Mouse (Mus musculus) right cerebral cortex, adult 2 months (tissue): ENCODE results near the gene Tet3.
A peak's percentile ranks its signal among the peaks of the same experiment; 100 is the strongest.

Experiments used
- DNase-seq, 2 experiments: peaks; one replicate each; pipeline ENCODE4 v3.0.0; 2021 to 2022; ENCODE audit warnings: low spot score in 2 of 2

The Tet3 gene

DNA sequence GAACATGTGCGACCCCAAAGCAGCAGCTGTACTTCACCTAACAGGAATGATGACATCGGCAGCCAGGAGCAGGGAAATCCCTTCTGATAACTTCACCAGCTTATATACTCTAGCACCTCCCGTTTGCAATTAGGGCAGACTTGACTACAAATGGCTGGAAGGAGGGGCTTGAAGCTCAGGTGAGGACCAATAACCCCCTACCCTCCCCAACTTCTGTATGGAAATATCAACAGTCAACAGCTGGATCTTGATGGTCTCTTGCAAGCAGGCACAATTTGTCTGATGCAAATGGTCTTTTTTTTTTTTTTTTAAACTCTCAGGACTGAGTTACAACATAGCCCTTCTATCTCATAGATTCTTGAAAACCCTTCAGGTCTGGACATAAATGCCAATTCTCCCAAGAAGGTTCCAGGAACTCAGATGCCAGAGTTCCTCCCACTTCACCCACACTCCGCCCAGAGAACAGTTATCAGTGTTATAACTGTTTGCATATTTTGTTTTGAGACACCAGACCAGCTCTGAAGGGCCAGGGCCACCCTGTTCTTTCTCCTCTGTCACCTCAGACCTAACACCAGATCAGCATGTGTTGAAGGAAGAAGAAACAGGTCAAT, at the start of gene Tet3:
Gene Tet3 (minus strand): TSS at position 51 of the 611 bp plus-strand sequence.
- no peak for DNase-seq

DNA sequence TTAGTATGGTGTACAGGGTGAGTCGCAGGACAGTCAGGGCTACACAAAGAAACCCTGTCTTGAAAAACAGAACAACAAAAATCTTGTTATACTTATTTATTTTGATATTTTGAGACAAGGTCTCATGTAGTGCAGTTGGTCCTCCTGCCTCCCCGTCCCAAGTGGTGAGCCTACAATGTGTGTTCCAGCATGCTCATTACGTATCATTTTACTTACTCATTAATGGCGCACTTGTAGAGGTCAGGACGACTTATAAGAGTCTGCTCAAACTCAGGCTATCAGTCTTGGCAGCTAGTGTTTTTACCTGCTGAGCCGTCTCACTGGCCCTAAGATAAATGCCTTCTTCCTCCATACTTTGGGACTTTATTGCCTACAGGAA, 48.3 kb upstream of the Tet3 start:
- no peak for DNase-seq

DNA sequence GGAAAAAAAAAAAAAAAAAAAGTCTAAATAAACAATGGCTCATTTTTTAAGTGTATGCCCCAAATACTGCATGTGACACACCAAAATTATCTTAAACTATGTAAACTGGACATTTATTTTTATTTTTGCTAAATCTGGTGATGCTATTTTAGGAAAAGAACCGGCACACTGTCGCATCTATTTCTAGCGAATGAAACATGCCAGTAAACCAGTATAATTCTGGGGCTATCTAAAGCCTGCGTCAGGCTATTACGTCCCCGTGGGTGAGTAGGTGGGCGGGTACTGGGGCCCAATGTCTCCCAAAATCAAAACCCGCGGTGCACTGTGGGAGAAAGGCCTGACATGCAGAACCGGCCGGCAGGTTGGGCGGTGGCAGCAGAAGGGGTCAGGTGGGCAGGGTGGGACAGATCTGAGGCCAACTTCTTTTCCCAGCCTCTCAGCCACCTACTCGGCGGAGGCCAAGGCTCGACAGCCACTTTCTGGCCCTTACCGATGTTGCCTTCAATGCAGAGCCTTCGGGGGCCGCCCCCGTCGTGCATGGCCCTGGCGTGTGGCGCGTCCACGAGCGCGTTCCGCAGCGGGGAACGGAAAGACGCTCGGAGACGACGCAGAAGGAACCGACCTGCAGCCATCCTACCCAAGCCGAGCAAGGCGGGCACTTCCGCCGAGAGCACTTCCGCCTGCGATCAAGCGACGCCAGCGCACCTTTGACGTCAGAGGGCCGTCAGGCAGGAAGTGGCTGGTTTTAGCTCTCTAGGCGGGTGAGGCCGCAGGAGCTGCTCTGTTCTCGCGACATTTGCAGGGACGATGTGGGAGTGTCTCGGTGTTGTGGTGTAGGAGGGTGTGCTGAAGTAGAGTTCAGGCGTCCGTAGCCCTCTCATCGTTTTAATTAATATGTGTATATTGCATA, 47.6 kb upstream of the Tet3 start, which contains the start of gene Dguok:
Gene Dguok (minus strand): TSS at position 712 of the 910 bp plus-strand sequence.
- DNase-seq: peak; percentile 97 to 98

DNA sequence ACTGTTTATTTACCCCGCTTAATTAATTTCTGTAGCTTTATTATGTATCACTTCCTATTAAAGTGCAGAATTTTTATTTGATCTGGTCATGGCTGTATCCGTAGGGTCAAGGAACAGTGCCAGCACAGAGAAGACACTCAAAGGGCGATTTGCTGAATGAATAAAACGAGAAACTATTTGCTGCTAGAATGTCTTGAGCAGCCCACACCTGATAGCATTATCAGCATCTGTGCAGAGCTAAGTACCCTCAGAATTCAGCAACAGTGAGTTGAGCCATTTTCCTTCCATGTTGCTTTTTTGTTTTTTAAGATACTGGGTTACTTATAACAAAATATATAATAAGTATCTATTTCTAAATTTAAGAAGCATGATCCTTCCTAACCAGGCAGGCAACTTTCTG, 46.7 kb upstream of the Tet3 start:
- DNase-seq: no peak

DNA sequence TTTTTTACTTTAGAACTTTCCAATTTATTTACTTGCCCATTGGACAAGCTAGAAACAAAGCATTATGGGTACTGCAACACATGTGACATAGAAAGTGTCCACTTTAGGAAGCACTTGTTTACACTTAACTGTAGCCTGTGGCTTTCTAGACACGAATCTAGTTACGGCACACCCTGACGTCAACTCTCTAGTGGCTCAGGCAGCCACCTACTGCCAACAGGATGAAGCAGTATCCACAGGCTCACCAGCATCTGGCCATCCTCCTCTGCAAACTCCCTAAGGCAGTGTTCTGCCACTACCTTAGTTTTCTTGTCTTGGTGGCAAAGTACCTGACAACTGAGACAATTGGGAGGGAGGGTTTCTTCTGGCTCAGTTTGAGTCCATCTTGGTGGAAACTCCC, 44.5 kb upstream of the Tet3 start:
- no peak for DNase-seq

DNA sequence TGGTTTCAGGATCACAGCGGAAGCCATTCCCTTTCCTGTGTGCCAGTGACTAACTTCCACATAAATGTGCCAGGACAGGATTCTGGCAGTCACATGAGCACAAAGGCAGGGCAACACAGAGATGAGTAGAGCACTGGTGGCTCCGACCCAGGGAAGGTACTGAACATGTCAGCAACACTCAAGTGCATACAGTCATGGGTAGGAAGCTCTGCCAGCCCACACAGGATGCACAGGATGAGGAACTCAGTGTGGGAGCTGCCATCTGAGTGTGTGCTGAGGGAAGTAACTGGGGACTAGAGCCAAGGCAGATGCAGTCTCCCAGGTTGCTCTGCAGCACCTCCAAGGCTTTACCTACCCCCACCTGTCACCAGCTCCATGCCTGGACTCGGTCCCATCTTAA, 43.8 kb upstream of the Tet3 start:
- peak; percentile 43 to 67 for DNase-seq

DNA sequence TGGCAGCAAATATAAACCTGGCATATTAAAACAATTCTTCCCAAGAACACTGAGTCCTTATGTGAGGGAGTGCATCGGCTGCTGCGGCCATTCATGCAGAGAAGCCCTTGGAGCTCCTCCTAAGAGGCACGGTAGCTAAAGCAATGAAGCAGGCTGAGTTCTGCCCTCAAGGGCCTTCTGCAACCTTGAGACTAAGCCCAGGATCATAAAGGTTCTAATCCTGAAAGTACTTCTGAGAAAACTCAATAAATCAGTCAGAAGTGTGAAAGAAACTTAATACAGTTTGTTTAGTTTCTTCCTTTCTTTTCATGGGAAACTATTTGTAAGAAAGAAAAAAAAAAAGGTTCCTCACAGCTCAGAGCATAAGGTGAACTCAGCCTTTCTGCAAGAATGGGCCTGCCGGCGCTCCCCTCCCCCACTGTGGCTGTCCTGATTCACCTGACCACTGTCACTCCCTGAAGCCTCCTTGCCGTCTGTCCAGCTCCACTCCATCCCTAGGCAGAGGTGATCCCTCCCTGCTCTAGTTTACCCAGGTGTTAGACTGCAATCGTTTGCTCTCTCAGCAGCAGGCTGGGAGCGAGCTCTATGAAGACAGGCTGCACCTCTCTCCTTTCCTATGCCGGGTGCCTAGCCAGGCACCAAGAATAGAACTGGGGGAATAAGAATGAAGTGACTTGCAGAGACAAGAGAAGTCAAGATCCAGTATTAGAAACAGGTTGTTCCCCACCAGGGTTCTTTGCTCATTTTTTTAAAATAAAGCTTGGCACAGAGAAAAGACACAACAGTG, 42.8 kb upstream of the Tet3 start:
- no peak for DNase-seq

DNA sequence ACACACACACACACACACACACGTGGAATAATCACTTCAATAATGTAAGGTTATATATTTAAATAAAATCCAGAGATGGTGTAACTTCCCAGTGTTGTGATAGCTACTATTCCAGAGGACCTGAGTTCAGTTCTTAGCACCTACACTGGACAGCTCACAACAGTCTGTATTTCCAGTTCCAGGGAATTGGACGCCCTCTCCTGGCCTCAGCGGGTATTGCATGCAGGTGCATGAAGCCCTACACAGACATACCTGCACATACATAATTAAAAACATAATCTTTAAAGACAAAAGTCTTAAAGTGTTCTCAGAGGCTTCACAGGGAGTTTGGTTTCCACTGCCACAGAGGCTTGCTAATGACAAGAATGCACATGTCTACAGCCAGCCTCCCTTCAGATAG, 41.6 kb upstream of the Tet3 start:
- DNase-seq: no peak

DNA sequence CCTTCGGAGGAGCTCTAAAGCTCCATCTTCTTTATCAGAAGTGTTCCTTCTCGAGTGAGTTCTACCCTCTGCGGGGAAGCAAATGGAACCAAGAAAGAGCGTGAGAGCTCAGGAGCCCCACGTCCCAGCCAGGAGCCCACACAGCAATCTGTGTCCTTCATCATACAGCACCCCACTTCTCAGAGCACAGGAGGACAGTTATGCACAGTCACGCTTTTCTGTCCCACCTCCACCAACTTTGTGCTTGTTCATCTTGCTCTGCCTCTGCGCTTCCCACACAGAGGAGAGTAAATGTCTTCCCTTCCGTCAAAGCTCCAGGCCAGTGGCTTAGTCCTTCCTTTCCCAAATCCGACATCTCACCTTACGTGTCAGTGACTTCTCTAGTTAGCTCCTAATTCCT, 40.2 kb upstream of the Tet3 start:
- peak in 1 of 2 experiments; percentile 53 for DNase-seq

DNA sequence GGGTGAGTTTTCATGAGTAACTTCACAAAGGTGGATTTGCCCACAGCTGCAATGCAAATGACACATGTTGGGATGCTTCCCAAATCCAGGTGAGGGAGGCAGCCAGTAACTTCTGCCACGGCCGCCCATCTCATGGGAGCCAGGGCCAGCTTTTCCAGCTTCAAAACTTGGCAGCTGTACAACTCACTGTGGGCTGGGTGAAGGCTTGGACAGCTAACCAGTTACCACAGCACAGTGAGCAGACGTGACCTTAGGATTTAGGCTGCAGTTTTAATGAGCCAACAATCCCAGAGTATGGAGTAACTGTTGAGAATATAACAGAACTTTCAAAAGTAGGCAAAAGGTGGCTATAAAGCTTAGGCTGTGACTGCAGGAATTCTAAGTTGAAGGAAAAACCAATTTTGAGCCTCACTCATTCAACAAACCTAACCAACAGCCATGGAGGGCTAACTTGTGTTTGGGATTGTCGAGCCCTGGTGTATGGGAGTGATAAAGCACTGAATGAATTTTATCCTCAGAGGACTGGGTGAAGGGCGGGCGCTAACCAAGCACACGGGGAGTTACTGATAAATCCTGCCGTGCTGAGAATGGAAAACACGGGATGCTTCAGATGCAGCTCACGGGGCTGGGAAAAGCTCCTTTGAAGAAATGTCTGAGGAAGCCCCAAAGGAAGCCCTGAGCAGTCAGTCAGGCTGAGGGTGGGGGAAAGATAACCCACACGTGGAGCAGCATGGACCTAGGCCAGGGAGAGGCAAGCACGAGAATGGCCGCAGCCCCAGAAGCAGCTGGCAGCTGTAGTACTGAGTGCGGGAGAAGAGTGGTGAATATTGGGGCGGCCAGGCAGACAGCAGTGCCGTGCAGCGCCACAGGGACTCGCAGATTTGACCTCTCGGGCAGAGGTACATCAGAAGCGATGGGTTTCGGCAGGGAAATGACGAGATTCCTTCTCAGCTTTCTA, 38.1 kb upstream of the Tet3 start:
- DNase-seq: no peak

DNA sequence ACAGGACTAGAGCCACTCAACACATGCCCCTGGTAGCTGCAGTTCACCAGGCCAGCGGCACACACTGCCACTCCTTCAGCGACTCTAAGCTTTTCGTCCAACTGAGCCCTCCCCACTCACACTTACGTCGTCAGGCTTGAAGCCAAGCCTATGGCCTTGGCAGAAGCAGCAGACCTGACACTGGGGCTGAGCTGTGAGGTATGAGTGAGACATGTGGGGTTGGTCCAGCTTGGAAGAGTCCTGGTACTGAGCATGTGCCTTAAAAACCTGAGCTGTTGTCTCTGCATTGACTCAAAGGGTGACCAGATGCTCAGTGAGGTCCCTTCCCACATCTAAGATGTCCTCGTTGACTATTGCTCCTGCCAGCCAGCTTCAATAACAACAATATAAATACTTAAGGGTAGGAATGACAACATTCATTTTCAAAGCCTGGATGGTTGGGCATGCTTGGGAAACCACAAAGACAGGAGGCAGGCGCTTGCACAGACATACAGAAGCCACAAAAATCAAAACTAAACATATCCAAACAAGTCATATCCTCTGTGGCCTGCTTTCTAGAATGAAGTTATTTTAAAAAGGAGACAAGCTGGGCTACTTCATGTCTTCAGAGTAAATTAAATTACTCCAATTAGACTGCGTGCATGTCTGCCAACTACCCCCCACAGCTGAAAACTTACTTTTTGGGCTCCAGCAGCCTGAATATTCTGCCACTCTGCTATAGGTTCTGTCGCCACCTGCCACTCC, 37.3 kb upstream of the Tet3 start:
- DNase-seq: no peak

DNA sequence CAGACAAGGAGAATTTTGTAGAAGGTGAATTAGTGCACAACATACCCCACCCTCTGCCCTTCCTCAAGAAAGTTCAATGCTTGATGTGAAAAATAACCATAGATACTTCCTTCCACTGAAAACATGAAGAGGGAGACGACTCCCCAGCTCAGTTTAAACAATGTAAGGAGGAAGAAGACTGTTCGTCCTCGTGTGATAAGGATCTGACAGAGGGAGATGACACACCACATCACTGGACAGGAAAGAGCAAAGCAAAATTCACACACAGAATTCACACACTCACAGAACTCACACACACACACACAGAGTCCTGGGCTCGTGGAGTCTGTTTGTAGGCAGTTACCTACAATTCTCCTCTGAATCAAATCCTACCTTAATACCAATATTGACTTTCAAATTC, 31.7 kb upstream of the Tet3 start:
- DNase-seq: no peak

DNA sequence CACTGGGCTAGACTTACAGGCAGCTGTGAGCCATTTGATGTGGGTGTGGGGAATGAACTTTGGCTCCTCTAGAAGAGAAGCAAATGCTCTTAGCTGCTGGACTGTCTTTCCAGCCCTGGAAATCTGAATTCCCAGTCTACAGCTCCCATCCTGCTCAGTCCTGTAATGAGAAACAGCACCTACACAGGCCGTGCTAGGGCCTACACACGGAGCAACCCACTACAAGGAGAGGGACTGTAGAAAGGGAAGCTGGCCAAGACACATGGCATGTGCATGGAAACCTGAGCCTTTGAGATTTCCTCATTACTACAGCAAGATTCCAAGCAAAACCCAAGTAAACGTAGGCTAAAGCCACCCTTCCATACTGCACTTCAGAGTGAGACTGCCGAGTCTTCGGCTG, 29.3 kb upstream of the Tet3 start:
- no peak for DNase-seq

DNA sequence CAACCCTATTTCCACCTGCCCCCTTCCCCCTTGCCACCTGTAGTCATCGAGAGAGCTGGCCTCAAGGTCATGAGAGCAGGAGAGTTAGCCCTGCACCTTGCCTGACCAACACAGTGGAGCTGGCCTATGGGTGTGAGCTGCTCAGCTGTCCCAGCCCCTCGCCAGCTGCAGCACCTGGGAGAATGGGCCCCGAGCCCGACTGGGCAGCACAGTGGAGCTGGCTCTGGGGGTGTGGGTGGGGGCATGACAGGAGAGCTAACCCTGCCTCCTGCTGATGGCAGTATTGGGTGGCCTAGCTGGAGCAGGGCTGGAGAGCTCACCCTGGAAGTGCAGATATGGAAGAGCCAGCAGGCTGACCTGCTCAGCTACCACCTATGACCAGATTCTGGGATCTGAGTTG, 28.4 kb upstream of the Tet3 start:
- no peak for DNase-seq

DNA sequence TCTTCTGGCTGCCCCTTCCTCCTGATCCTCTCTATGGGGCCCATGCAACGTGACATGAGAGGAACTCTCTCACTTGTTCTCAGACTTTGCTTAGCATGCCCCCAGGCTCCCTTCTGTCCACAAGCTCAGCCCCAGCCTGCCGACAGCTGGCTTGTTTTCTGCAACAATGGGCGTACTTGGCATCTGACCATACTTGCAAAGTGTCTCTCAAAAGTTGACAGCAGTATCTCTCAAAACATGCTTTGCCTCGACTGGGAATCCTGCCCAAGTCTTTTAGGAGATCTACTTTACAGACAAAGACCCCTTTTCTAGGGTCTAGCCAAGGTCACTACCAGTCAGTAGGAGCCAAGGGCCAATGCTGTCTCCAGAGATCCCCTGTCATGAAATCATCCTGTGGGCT, 27.0 kb upstream of the Tet3 start:
- no peak for DNase-seq

DNA sequence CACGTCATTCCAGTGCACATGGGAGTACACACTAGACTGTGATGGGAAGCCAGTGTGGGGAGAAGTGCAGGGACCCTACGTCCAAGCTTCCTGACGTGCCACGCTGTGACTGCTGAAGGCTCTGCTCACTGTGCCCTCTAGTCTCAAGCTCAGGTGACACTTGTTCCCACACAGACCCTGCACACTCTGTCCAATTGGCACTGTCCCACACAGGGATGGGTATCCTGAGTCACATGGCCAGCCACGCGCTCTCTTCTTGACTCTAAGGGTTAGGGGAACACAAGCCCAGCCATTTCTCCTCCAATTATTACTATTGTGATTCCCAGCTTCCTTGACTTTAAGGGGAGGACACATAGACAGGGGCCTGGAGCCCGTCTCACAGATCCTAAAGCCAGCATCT, 24.9 kb upstream of the Tet3 start:
- no peak for DNase-seq

DNA sequence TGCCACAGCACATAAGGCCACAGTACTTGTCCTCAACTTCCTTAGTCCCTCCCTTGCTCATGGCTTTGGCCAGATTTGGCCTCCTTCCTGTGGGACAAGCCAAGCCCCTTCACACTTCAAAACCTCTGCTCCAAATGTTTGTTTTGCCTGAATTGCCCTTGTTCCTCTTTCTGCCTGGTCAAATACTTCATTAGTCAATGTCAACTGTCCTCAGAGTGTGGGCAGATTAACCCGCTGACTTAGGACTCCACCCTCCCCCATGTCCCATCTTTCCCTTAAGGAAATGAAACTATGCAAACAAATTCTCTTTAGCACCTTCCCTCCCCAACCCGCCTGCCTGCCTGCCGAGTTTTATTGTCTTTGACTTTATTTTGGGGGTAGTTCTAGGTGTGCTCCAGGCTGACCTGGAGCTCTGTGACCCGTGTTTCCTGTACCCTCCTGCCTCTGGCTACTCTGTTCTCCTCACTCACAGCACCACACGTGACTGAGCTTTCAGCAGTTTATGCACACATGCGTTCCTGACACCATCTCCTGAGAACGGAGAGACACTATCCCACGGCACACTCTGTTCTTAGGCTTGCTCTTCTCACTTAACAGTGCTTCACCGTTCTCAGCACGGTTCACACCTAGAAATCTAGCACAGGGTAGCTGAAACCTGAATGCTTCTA, 23.7 kb upstream of the Tet3 start:
- no peak for DNase-seq

DNA sequence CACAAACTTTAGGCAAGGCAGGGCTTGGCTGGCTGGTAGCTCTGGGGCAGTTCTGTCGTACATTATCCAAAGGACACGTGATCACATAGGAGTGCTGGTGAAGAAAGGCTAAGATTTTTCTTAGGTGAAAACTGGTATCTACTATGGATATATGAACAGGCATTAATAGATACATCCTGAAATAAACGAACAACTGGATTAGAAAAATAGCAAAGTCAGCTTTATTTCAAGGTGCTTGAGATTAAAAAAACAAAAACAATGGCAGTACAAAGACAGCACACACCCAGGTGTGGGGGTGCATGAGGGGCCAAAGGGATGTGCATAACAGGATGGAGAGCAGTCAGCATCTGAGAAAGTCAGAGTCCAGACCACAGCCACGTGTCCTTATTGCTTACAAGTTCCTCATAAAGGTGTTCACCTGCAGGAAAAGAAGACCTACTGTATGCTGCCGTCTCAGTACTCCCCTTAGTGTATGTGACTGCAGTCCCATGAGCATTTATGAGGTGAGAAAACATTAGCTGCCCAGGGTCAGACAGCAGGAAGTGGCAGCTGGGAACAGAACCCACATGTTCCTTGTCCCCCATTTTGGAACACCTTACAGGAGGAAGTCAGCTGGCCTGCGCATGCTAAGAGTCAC, 21.3 kb upstream of the Tet3 start:
- no peak for DNase-seq

DNA sequence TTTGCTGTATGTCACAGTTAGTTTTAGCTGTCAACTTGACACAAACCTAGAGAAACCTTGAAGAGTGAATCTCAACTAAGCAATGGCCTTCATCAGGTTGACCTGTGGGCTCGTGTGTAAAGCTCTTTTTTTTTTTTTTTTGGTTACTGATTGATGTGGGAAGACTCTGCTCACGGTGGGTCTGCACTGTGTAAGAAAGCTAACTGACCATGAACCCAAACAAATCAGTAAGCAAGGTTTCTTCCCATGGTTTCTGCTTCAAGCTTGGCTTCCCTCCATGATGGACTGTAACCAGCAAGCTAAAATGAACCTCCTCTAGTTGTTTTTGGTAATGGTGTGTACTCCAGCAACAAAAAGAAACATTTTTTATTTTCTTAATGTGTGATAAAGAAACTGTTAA, 20.3 kb upstream of the Tet3 start:
- no peak for DNase-seq

DNA sequence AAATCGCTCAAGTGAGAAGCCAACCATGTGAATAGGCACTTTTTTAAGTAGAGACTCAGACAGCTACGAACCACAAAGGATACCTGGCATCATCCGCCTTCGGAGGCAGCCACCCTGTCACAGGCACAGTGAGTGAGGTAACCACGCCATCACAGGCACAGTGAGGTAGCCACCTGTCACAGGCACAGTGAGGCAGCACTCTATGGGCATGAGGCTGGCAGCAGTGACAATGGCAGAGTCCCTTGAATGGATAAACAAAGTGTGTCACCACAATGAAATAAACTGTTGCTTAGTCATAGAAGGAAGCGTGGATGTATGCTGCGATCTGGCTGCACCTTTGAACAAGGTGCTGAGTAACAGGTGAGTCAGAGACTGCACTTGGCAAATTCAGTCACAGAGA, 19.7 kb upstream of the Tet3 start:
- DNase-seq: no peak
